Mouse (Mus musculus) hindbrain, postnatal 0 days (tissue): ENCODE results near the gene Scaf8. TPM values are rescaled to one million over a fixed set of nuclear protein-coding genes. Genes with fewer than 3 reads are reported as not detected.

Source experiments
- ATAC-seq: fragments of 200-750 bp; cut with Nextera tagmentation; 2 replicates; pipeline ENCODE4 v1.8.0; 2017; ENCODE audit warnings: mild to moderate bottlenecking, moderate TSS enrichment, moderate library complexity
- DNase-seq: peaks from one replicate; pipeline ENCODE4 v3.0.0-alpha.2; 2015; ENCODE audit warnings: low spot score
- H3K27ac ChIP-seq: fragments of 300-500 bp; sonication (generic); 2 replicates; pipeline ENCODE4 v1.5.1; 2014; ENCODE audit warnings: mild to moderate bottlenecking
- H3K27me3 ChIP-seq: fragments of 300-500 bp; sonication (generic); 2 replicates; pipeline ENCODE4 v1.6.1; 2014; ENCODE audit warnings: low read length, mixed read lengths; ENCODE audit not compliant: insufficient read depth
- H3K36me3 ChIP-seq: fragments of 300-500 bp; sonication (generic); 2 replicates; pipeline ENCODE4 v1.6.1; 2014; ENCODE audit warnings: low read length, mixed read lengths; ENCODE audit not compliant: insufficient read depth
- H3K4me1 ChIP-seq: fragments of 300-500 bp; sonication (generic); 2 replicates; pipeline ENCODE4 v1.6.1; 2014; ENCODE audit warnings: antibody characterized with exemption, low read length, mixed read lengths; ENCODE audit not compliant: insufficient read depth
- H3K4me2 ChIP-seq: fragments of 300-500 bp; sonication (generic); 2 replicates; pipeline ENCODE4 v1.6.1; 2014; ENCODE audit warnings: low read depth, mild to moderate bottlenecking, low read length, moderate library complexity, mixed read lengths
- H3K4me3 ChIP-seq: fragments of 300-500 bp; sonication (generic); 2 replicates; pipeline ENCODE4 v1.5.1; 2014; ENCODE audit warnings: low read length
- H3K9ac ChIP-seq: fragments of 300-500 bp; sonication (generic); replicated peaks from 2 replicates; pipeline ENCODE4 v1.6.1; 2014; ENCODE audit warnings: mild to moderate bottlenecking, low read length, moderate library complexity, mixed read lengths
- H3K9me3 ChIP-seq: fragments of 300-500 bp; sonication (generic); 2 replicates; pipeline ENCODE4 v1.6.1; 2016; ENCODE audit warnings: low read length, mixed read lengths
- CTCF ChIP-seq: IDR thresholded peaks from 2 replicates; pipeline ENCODE4 v1.5.1; 2016; ENCODE audit warnings: antibody characterized with exemption, control low read depth, low read depth
- WGBS: fragments of 180-500 bp; shearing (Covaris S2); extraction: QIAGEN DNeasy Blood & Tissue Kit; methylation state at CpG from one replicate; pipeline ENCODE4 v1.1.7; 2014; 5-methylcytosine and 5-hydroxymethylcytosine counted together
- polyA plus RNA-seq: library from polyadenylated mRNA; unstranded; fragments of >200 nt; fragmentation: Nextera tagmentation; extraction: Ambion mirVana; gene quantifications from 2 replicates; pipeline ENCODE4 v1.2.1, GENCODE M21; 2015
- total RNA-seq: library from RNA; depleted of rRNA; stranded (reverse); fragments of >200 nt; gene quantifications from 2 replicates; pipeline ENCODE4 v1.2.3, GENCODE M21; 2014; rRNA removed

Scaf8 gene
- total and polyA plus RNA-seq, 2 experiments from 2014 or later: 15.1 to 42.8 TPM

GRCm38 (mm10) chr17:3232626-3233025, 117.9 kb downstream of the Scaf8 start:
- Histone ChIP-seq H3K27ac (no peak overlapping the region), H3K4me3 (no peak overlapping the region), H3K36me3 (no peaks in the 10 kb centered on the region), H3K9ac (no peak overlapping the region), H3K27me3 (no peaks in the 10 kb centered on the region), H3K4me1 (peaks cover 5% of the 10 kb centered on the region; the same call in 1 of the 2 replicates), H3K4me2 (no peak overlapping the region), H3K9me3 (no peaks in the 10 kb centered on the region)
- no peak for ATAC-seq
- 69% methylated on average over 5 of the region's 5 CpGs for WGBS
- TF ChIP-seq CTCF: no peak
- no peak for DNase-seq

GRCm38 (mm10) chr17:3243672-3244071, 128.9 kb downstream of the Scaf8 start:
- no peak for DNase-seq
- no peak overlapping the region for H3K9ac ChIP-seq
- H3K9me3 ChIP-seq: no peaks in the 10 kb centered on the region
- no peaks in the 10 kb centered on the region for H3K27me3 ChIP-seq
- 81% methylated on average over 3 of the region's 3 CpGs for WGBS
- no peak overlapping the region for H3K4me2 ChIP-seq
- ATAC-seq: no peak
- H3K4me1 ChIP-seq: peaks cover 38% of the 10 kb centered on the region
- TF ChIP-seq CTCF: no peak
- no peaks in the 10 kb centered on the region for H3K36me3 ChIP-seq
- H3K4me3 ChIP-seq: no peak overlapping the region
- H3K27ac ChIP-seq: no peak overlapping the region

GRCm38 (mm10) chr17:3244881-3245739, 130.3 kb downstream of the Scaf8 start:
- WGBS: 39% methylated on average over 8 of the region's 8 CpGs
- TF ChIP-seq CTCF: no peak
- H3K4me2 ChIP-seq: no peak overlapping the region
- H3K27me3 ChIP-seq: no peaks in the 10 kb centered on the region
- ATAC-seq (peak; percentile 69), DNase-seq (peak; percentile 70)
- H3K9me3 ChIP-seq: no peaks in the 10 kb centered on the region
- H3K4me1 ChIP-seq: peaks cover 45% of the 10 kb centered on the region
- H3K36me3 ChIP-seq: no peaks in the 10 kb centered on the region
- no peak overlapping the region for H3K9ac ChIP-seq
- peak overlapping the region; percentile 70 for H3K27ac ChIP-seq
- no peak overlapping the region for H3K4me3 ChIP-seq

GRCm38 (mm10) chr17:3246665-3247370, 132.0 kb downstream of the Scaf8 start:
- TF ChIP-seq CTCF: no peak
- peak; percentile 60 for DNase-seq
- Histone ChIP-seq H3K27ac (peak overlapping the region; percentile 70), H3K9me3 (no peaks in the 10 kb centered on the region), H3K4me3 (no peak overlapping the region), H3K27me3 (no peaks in the 10 kb centered on the region), H3K4me1 (peaks cover 45% of the 10 kb centered on the region), H3K9ac (no peak overlapping the region), H3K36me3 (no peaks in the 10 kb centered on the region), H3K4me2 (no peak overlapping the region)
- peak; percentile 82 for ATAC-seq
- 18% methylated on average over 7 of the region's 7 CpGs for WGBS

Other genes starting within 250 kb of the Scaf8 start
- 8.8 and 9.3 TPM in 2 replicates for gene Tiam2, start 211.6 kb downstream of the Scaf8 start, total RNA-seq
- gene Tiam2, start 211.6 kb downstream of the Scaf8 start, polyA plus RNA-seq: 2.8 and 3.1 TPM in 2 replicates